Mouse (Mus musculus): ENCODE measurements around the gene Itga6.
A peak's percentile ranks its signal among the peaks of the same experiment; 100 is the strongest.
"Not testable (repeated sequence)": the region's sequence is repeated elsewhere in the genome, so short reads cannot be mapped to it uniquely, and the experiment has no call there.

The Itga6 gene

DNA sequence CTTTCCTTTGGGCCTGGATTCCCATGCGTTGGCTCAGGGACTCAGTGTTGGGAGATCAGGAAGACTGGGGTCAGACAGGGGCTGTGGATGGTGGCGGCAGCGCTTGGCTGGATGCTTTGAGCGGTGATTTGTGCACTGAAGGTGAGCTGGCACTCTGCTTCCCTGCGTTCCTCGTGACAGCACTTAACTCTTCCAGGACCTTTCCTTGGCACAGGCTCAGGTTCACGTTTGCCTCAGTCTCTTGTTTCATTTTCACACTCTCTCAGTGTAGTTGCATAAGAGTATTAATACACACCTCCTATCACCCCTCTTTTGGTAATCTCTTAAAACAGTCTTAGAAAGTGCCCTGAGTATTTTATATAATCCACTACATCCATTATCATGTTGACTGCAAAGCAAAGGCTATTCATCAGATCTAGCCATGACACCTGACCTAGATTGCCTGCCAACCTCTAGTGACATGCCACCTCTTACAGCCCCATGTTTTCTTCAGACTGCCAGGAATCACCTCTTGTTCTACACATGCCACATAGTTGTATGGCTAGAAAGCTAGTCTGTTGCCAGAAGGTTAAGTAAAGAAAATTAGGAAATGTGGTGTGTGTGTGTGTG lies 147.4 kb downstream of the Itga6 start:
- DNase-seq (ENCODE audit: low read depth) = no peak

GRCm38 (mm10) chr2:71895596-71896286 lies 150.3 kb downstream of the Itga6 start:
- DNase-seq (ENCODE audit: low read depth) = no peak

- DNase-seq (ENCODE audit: low read depth) = no peak
Observed at GRCm38 (mm10) chr2:71897420-71897819, 152.0 kb downstream of the Itga6 start.

DNA sequence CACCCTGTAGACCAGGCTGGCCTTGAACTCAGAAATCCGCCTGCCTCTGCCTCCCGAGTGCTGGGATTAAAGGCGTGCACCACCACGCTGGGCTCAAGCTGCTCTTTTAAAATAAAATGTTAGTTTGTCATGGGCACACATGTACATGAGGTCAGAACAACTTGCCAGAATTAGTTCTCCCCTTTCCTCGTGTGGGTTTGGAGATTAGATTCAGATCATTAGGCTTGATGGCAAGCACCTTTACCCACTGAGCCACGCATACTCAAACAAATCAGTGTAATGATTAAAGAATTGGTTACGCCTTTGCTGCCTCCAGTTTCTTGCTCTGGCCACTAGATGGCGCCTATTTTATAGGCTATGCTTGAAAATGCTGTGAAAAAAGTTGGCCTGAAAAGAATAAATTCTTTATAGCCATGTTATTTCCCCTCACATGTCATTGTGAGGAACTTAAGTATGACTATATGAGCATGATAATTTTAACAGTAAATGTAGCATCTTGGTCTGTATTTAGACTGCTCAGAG lies 153.0 kb downstream of the Itga6 start:
- DNase-seq (ENCODE audit: low read depth) = peak; percentile 71

- no peak for DNase-seq (ENCODE audit: low read depth)
Observed at GRCm38 (mm10) chr2:71899886-71900285, 154.5 kb downstream of the Itga6 start.

- no peak for DNase-seq (ENCODE audit: low read depth)
Observed at GRCm38 (mm10) chr2:71905154-71905553, 159.7 kb downstream of the Itga6 start.

- not testable (repeated sequence) for DNase-seq (ENCODE audit: low read depth)
Observed at GRCm38 (mm10) chr2:71906356-71906755, 160.9 kb downstream of the Itga6 start.
